9 mouse cellular contexts compared by ENCODE assay signal in the genomic region with DNA sequence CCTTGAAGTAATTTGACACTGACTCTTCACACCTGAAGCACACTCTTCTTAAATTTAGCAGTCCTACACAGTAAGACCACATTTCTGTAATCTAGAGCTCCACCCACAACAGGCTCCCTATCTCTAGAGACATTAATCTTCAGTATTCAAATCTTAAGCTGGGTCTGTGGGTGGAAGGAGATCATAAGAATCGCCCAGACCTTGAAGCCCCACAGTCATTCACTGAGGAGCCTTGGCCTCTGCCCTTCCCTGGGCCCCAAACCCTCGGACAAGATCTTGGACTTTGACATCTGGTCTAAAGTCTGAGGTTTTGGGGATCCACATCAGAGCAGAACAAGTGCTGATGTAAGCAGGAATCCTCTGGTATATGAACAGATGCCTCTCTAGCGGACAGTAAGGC. TPM values are rescaled to one million over a fixed set of nuclear protein-coding genes. Genes with fewer than 3 reads are reported as not detected.
DNase-seq lines count a peak whose midpoint lies in the region; ATAC-seq and TF ChIP-seq lines count a peak whose summit lies in the region.
"Had no signal": no experiment of that assay in that cellular context is flagged by ENCODE, and none has a peak within 500 bp of the region (broad histone marks: within the 10 kb centered on the region; RNA-seq: fewer than 3 reads in every experiment).

No protein-coding gene starts in this region.

- H3K27ac ChIP-seq in forebrain, embryonic 12.5 days: no peak overlapping the region
- no peak overlapping the region for H3K27ac ChIP-seq in liver, adult 2 months (replicated peaks; ENCODE audit: insufficient read depth, low read depth, low read length)
- H3K27ac ChIP-seq in stomach, embryonic 16.5 days (ENCODE audit: low read length): no peak overlapping the region

- H3K79me2 ChIP-seq in liver, adult 2 months (ENCODE audit: control insufficient read depth, insufficient read depth, low read length): no peaks in the 10 kb centered on the region

- peaks cover 4% of the 10 kb centered on the region for H3K36me3 ChIP-seq in megakaryocyte, embryonic 14.5 days (replicated peaks; ENCODE audit: low read length)
- no peaks in the 10 kb centered on the region for H3K36me3 ChIP-seq in forebrain, embryonic 12.5 days (replicated peaks)
- H3K36me3 ChIP-seq in liver, adult 2 months (ENCODE audit: control insufficient read depth, insufficient read depth, low read length): no peaks in the 10 kb centered on the region
- no peaks in the 10 kb centered on the region for H3K36me3 ChIP-seq in stomach, embryonic 16.5 days (ENCODE audit: control insufficient read depth, insufficient read depth, low read length)

- no peak for TF ChIP-seq POLR2A in liver, adult 2 months (IDR thresholded peaks at IDR 0.05; ENCODE audit: extremely low read depth, insufficient read depth, low read length)

- no peak for ATAC-seq in megakaryocyte, adult 5-6 weeks (ENCODE audit: poor library complexity, severe bottlenecking)
- 0 out of 2 replicates have a peak, but pooled peaks have one; percentile 3 for ATAC-seq in forebrain, embryonic 12.5 days (ENCODE audit: low FRiP score)
- ATAC-seq in stomach, embryonic 16.5 days (ENCODE audit: insufficient read depth, low FRiP score): no peak
- ATAC-seq in CD4-positive, CD25-positive, alpha-beta regulatory T cell, adult 4 months: no peak

- no peak for TF ChIP-seq CTCF in liver, adult 2 months (IDR thresholded peaks at IDR 0.05; ENCODE audit: low read depth, low read length)

- peak; percentile 66 for DNase-seq in liver, adult 2 months (ENCODE audit: extremely low read depth, low read depth, low spot score)
- no peak for DNase-seq in gastrocnemius, postnatal 4 days (ENCODE audit: low spot score in 2 of 2)
- no peak for DNase-seq in lung, postnatal 4 days

- no peaks in the 10 kb centered on the region for H3K9me3 ChIP-seq in megakaryocyte, embryonic 14.5 days
- no peaks in the 10 kb centered on the region for H3K9me3 ChIP-seq in forebrain, embryonic 12.5 days
- H3K9me3 ChIP-seq in stomach, embryonic 16.5 days (replicated peaks; ENCODE audit: control insufficient read depth, low read length): no peaks in the 10 kb centered on the region

- 47% methylated on average over 3 of the region's 3 CpGs for WGBS in forebrain, embryonic 12.5 days
- 39% methylated on average over 3 of the region's 3 CpGs for WGBS in liver, adult 2 months
- 39% methylated on average over 3 of the region's 3 CpGs for WGBS in stomach, embryonic 16.5 days

- peak overlapping the region; percentile 92 for H3K4me3 ChIP-seq in megakaryocyte, embryonic 14.5 days (replicated peaks)
- H3K4me3 ChIP-seq in forebrain, embryonic 12.5 days (replicated peaks): peak overlapping the region; percentile 58
- no peak overlapping the region for H3K4me3 ChIP-seq in liver, adult 2 months (ENCODE audit: insufficient read depth, low read depth, low read length)
- peak overlapping the region; percentile 72; the same call in 1 of the 2 replicates for H3K4me3 ChIP-seq in stomach, embryonic 16.5 days (replicated peaks; ENCODE audit: low read length)

- peaks cover 50% of the 10 kb centered on the region for H3K27me3 ChIP-seq in megakaryocyte, embryonic 14.5 days (replicated peaks)
- H3K27me3 ChIP-seq in forebrain, embryonic 12.5 days: peaks cover 39% of the 10 kb centered on the region
- no peaks in the 10 kb centered on the region for H3K27me3 ChIP-seq in liver, adult 2 months (ENCODE audit: control insufficient read depth, insufficient read depth, low read length)
- no peaks in the 10 kb centered on the region for H3K27me3 ChIP-seq in stomach, embryonic 16.5 days (ENCODE audit: control insufficient read depth, insufficient read depth, low read length)

- peak overlapping the region; percentile 71 for H3K4me2 ChIP-seq in forebrain, embryonic 12.5 days
- H3K4me2 ChIP-seq in stomach, embryonic 16.5 days (ENCODE audit: low read depth, low read length): peak overlapping the region; percentile 93

- peaks cover 52% of the 10 kb centered on the region for H3K4me1 ChIP-seq in megakaryocyte, embryonic 14.5 days
- H3K4me1 ChIP-seq in forebrain, embryonic 12.5 days: peaks cover 5% of the 10 kb centered on the region; the same call in 1 of the 2 replicates
- H3K4me1 ChIP-seq in liver, adult 2 months (ENCODE audit: control insufficient read depth, insufficient read depth, low read length): peaks cover 10% of the 10 kb centered on the region
- peaks cover 13% of the 10 kb centered on the region for H3K4me1 ChIP-seq in stomach, embryonic 16.5 days (ENCODE audit: control insufficient read depth, insufficient read depth, low read length)

- H3K9ac ChIP-seq in forebrain, embryonic 12.5 days: no peak overlapping the region
- H3K9ac ChIP-seq in liver, adult 2 months (ENCODE audit: low read depth, low read length): no peak overlapping the region; the same call in 1 of the 2 replicates
- H3K9ac ChIP-seq in stomach, embryonic 16.5 days (ENCODE audit: low read length): peak overlapping the region; percentile 85

RNA-seq across cellular contexts. Expression of a gene that starts 1.0 kb away (rescaled TPM):
- polyA plus RNA-seq in megakaryocyte, embryonic 14.5 days (2012; ENCODE audit: insufficient read depth, low replicate concordance): 0.19 TPM in 1 of 2 replicates, not detected in the other
- total RNA-seq in megakaryocyte, adult 5-6 weeks (2015): not detected in 2 replicates
- not detected in 2 replicates for total RNA-seq in megakaryocyte, adult 5-6 weeks (2017)
- polyA plus RNA-seq in forebrain, embryonic 12.5 days (2016; fragmentation: Nextera tagmentation; extraction: Ambion mirVana): not detected in 2 replicates
- total RNA-seq in liver, adult 2 months (2014; rRNA removed): 0.18 TPM in 1 of 2 replicates, not detected in the other
- polyA plus RNA-seq in liver, adult 2 months (2012; rRNA removed): 0.26 and 0.35 TPM in 2 replicates
- polyA plus RNA-seq in stomach, embryonic 16.5 days (2015; fragmentation: Nextera tagmentation; extraction: Ambion mirVana): 0.22 TPM in 1 of 2 replicates, not detected in the other
- 1 to 10 TPM; 1.3 to 2.6 TPM for total RNA-seq in gastrocnemius, postnatal 4 days (2021)
- not detected for polyA plus RNA-seq in CD4-positive, CD25-positive, alpha-beta regulatory T cell, adult 4 months (2017; shearing (Covaris generic))
- total RNA-seq: layer of hippocampus, adult 2 months had no signal

RNA-seq across cellular contexts. Expression of a gene that starts 27.9 kb away (rescaled TPM):
- polyA plus RNA-seq in megakaryocyte, embryonic 14.5 days (2012; ENCODE audit: insufficient read depth, low replicate concordance): 14.2 TPM in 1 of 2 replicates, not detected in the other
- 0.13 and 1.8 TPM in 2 replicates for total RNA-seq in megakaryocyte, adult 5-6 weeks (2015)
- total RNA-seq in megakaryocyte, adult 5-6 weeks (2017): 0.15 and 1.2 TPM in 2 replicates
- 14.3 and 16.6 TPM in 2 replicates for polyA plus RNA-seq in forebrain, embryonic 12.5 days (2016; fragmentation: Nextera tagmentation; extraction: Ambion mirVana)
- total RNA-seq in liver, adult 2 months (2014; rRNA removed): 62.5 and 69.5 TPM in 2 replicates
- polyA plus RNA-seq in liver, adult 2 months (2012; rRNA removed): 28.6 and 39.5 TPM in 2 replicates
- 32.6 and 35.6 TPM in 2 replicates for polyA plus RNA-seq in stomach, embryonic 16.5 days (2015; fragmentation: Nextera tagmentation; extraction: Ambion mirVana)
- 10 to 100 TPM; 13.3 to 18.3 TPM for total RNA-seq in gastrocnemius, postnatal 4 days (2021)
- polyA plus RNA-seq in CD4-positive, CD25-positive, alpha-beta regulatory T cell, adult 4 months (2017; shearing (Covaris generic)): under 1 TPM in 1 of 2 experiments, not detected in 1; 0.52 TPM

RNA-seq across cellular contexts. Expression of a gene that starts 53.9 kb away (rescaled TPM):
- polyA plus RNA-seq in megakaryocyte, embryonic 14.5 days (2012; ENCODE audit: insufficient read depth, low replicate concordance): 0.31 TPM in 1 of 2 replicates, not detected in the other
- 0.62 TPM in 1 of 2 replicates, not detected in the other for total RNA-seq in megakaryocyte, adult 5-6 weeks (2015)
- 3.6 TPM in 1 of 2 replicates, not detected in the other for total RNA-seq in megakaryocyte, adult 5-6 weeks (2017)
- polyA plus RNA-seq in forebrain, embryonic 12.5 days (2016; fragmentation: Nextera tagmentation; extraction: Ambion mirVana): 1.8 and 2.6 TPM in 2 replicates
- 9.5 and 20.7 TPM in 2 replicates for total RNA-seq in liver, adult 2 months (2014; rRNA removed)
- 17.7 and 28.1 TPM in 2 replicates for polyA plus RNA-seq in liver, adult 2 months (2012; rRNA removed)
- polyA plus RNA-seq in stomach, embryonic 16.5 days (2015; fragmentation: Nextera tagmentation; extraction: Ambion mirVana): 5.5 and 6.8 TPM in 2 replicates
- 1 to 10 TPM; 1.4 to 2.9 TPM for total RNA-seq in gastrocnemius, postnatal 4 days (2021)
- polyA plus RNA-seq in CD4-positive, CD25-positive, alpha-beta regulatory T cell, adult 4 months (2017; shearing (Covaris generic)): 1 to 10 TPM in 1 of 2 experiments, not detected in 1; 1.4 TPM
- total RNA-seq: layer of hippocampus, adult 2 months had no signal

RNA-seq across cellular contexts. Expression of a gene that starts 55.2 kb away (rescaled TPM):
- polyA plus RNA-seq in megakaryocyte, embryonic 14.5 days (2012; ENCODE audit: insufficient read depth, low replicate concordance): not detected in 2 replicates
- total RNA-seq in megakaryocyte, adult 5-6 weeks (2015): not detected in 2 replicates
- total RNA-seq in megakaryocyte, adult 5-6 weeks (2017): not detected in 2 replicates
- not detected in 2 replicates for polyA plus RNA-seq in forebrain, embryonic 12.5 days (2016; fragmentation: Nextera tagmentation; extraction: Ambion mirVana)
- total RNA-seq in liver, adult 2 months (2014; rRNA removed): not detected in 2 replicates
- polyA plus RNA-seq in liver, adult 2 months (2012; rRNA removed): not detected in 2 replicates
- polyA plus RNA-seq in stomach, embryonic 16.5 days (2015; fragmentation: Nextera tagmentation; extraction: Ambion mirVana): not detected in 2 replicates
- total RNA-seq in gastrocnemius, postnatal 4 days (2021): not detected
- polyA plus RNA-seq in CD4-positive, CD25-positive, alpha-beta regulatory T cell, adult 4 months (2017; shearing (Covaris generic)): not detected
- total RNA-seq: layer of hippocampus, adult 2 months had no signal

RNA-seq across cellular contexts. Expression of a gene that starts 57.9 kb away (rescaled TPM):
- polyA plus RNA-seq in megakaryocyte, embryonic 14.5 days (2012; ENCODE audit: insufficient read depth, low replicate concordance): 0.07 TPM in 1 of 2 replicates, not detected in the other
- total RNA-seq in megakaryocyte, adult 5-6 weeks (2015): not detected in 2 replicates
- total RNA-seq in megakaryocyte, adult 5-6 weeks (2017): not detected in 2 replicates
- polyA plus RNA-seq in forebrain, embryonic 12.5 days (2016; fragmentation: Nextera tagmentation; extraction: Ambion mirVana): not detected in 2 replicates
- 0.40 and 0.65 TPM in 2 replicates for total RNA-seq in liver, adult 2 months (2014; rRNA removed)
- 0.11 TPM in 1 of 2 replicates, not detected in the other for polyA plus RNA-seq in liver, adult 2 months (2012; rRNA removed)
- not detected in 2 replicates for polyA plus RNA-seq in stomach, embryonic 16.5 days (2015; fragmentation: Nextera tagmentation; extraction: Ambion mirVana)
- under 1 TPM; 0.16 to 0.17 TPM for total RNA-seq in gastrocnemius, postnatal 4 days (2021)
- polyA plus RNA-seq in CD4-positive, CD25-positive, alpha-beta regulatory T cell, adult 4 months (2017; shearing (Covaris generic)): under 1 TPM in 1 of 2 experiments, not detected in 1; 0.19 TPM
